In the genomic region with DNA sequence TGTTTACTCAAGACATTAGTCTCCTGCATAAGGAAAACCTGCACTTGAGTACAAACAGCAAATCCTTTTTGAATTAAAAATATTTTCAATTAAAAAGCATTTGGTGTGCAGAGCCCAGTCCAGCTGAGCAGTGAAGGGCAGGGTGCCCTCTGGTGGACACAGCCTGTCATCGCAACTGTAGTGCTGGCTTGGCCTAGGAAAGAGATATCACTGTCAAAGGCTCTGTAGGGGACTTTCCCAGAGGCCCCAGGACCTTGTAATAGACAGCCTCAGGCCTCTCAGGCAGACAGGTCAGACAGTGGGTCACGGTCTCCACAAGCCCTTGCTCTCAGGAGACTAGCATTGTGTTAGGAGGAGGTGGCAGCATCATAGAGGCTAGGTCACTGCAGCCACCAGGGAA, we compare ENCODE assay signal across 9 mouse cellular contexts.
DNase-seq lines count a peak whose midpoint lies in the region; ATAC-seq and TF ChIP-seq lines count a peak whose summit lies in the region.
"Had no signal": no experiment of that assay in that cellular context is flagged by ENCODE, and none has a peak within 500 bp of the region (broad histone marks: within the 10 kb centered on the region; RNA-seq: fewer than 3 reads in every experiment).

No protein-coding gene starts in this region.

- H3K9me3 ChIP-seq in forebrain, embryonic 16.5 days (ENCODE audit: control insufficient read depth, low read length), result no peaks in the 10 kb centered on the region
- no peaks in the 10 kb centered on the region for H3K9me3 ChIP-seq in kidney, embryonic 16.5 days (ENCODE audit: low read length)
- H3K9me3 ChIP-seq in lung, embryonic 14.5 days (ENCODE audit: low read depth, low read length), result no peaks in the 10 kb centered on the region
- H3K9me3 ChIP-seq: heart, embryonic 15.5 days had no signal

- 5% methylated on average over 2 of the region's 2 CpGs for WGBS in forebrain, embryonic 16.5 days
- 2% methylated on average over 2 of the region's 2 CpGs for WGBS in kidney, embryonic 16.5 days
- WGBS in lung, embryonic 14.5 days, result 2% methylated on average over 2 of the region's 2 CpGs

- no peaks in the 10 kb centered on the region for H3K27me3 ChIP-seq in forebrain, embryonic 16.5 days (replicated peaks; ENCODE audit: control insufficient read depth, insufficient read depth, low read length)
- H3K27me3 ChIP-seq in kidney, embryonic 16.5 days (ENCODE audit: insufficient read depth, low read length), result no peaks in the 10 kb centered on the region
- H3K27me3 ChIP-seq in lung, embryonic 14.5 days (ENCODE audit: insufficient read depth, low read length), result no peaks in the 10 kb centered on the region
- H3K27me3 ChIP-seq: heart, embryonic 15.5 days had no signal

- TF ChIP-seq CTCF in lung, embryonic 14.5 days (IDR thresholded peaks at IDR 0.05; ENCODE audit: low read depth), result peak; percentile 93

- DNase-seq in 3T3-L1 (ENCODE audit: low read depth, low spot score), result peak; percentile 86
- DNase-seq in ES-CJ7 (ENCODE audit: low read depth, low spot score), result peak; percentile 51
- DNase-seq in cerebellum, adult 11 months, result peak; percentile 57
- peak; percentile 87 for DNase-seq in lung, embryonic 14.5 days
- DNase-seq in thymus, postnatal 25 days, result peak; percentile 67

- no peak overlapping the region for H3K9ac ChIP-seq in forebrain, embryonic 16.5 days (replicated peaks; ENCODE audit: low read depth, low read length)
- H3K9ac ChIP-seq in kidney, embryonic 16.5 days (replicated peaks; ENCODE audit: low read length), result no peak overlapping the region
- H3K9ac ChIP-seq in lung, embryonic 14.5 days, result 0 out of 2 replicates have a peak overlapping the region, but pooled peaks have one; percentile 15
- H3K9ac ChIP-seq: heart, embryonic 15.5 days had no signal

- no peak overlapping the region for H3K4me3 ChIP-seq in forebrain, embryonic 16.5 days (replicated peaks; ENCODE audit: low read length)
- H3K4me3 ChIP-seq in kidney, embryonic 16.5 days (ENCODE audit: low read length), result no peak overlapping the region
- no peak overlapping the region for H3K4me3 ChIP-seq in lung, embryonic 14.5 days (ENCODE audit: low read depth, low read length)
- H3K4me3 ChIP-seq: heart, embryonic 15.5 days had no signal

- H3K4me2 ChIP-seq in forebrain, embryonic 16.5 days (ENCODE audit: low read length), result no peak overlapping the region
- no peak overlapping the region for H3K4me2 ChIP-seq in kidney, embryonic 16.5 days (replicated peaks; ENCODE audit: low read depth, low read length)
- no peak overlapping the region for H3K4me2 ChIP-seq in lung, embryonic 14.5 days
- H3K4me2 ChIP-seq: heart, embryonic 15.5 days had no signal

- ATAC-seq in forebrain, embryonic 16.5 days, result peak; percentile 49; the same call in 1 of the 2 replicates
- 0 out of 2 replicates have a peak, but pooled peaks have one; percentile 17 for ATAC-seq in kidney, embryonic 16.5 days (ENCODE audit: low FRiP score, low TSS enrichment)
- peak; percentile 25; the same call in 1 of the 2 replicates for ATAC-seq in lung, embryonic 14.5 days (ENCODE audit: insufficient read depth)
- peak; percentile 25; the same call in 1 of the 2 replicates for ATAC-seq in neutrophil, adult 5-6 weeks (ENCODE audit: extremely low read depth, insufficient number of reproducible peaks, low FRiP score, poor library complexity, severe bottlenecking)

- no peak overlapping the region for H3K27ac ChIP-seq in forebrain, embryonic 16.5 days (ENCODE audit: low read length)
- H3K27ac ChIP-seq in kidney, embryonic 16.5 days (ENCODE audit: low read length), result no peak overlapping the region
- H3K27ac ChIP-seq in lung, embryonic 14.5 days (ENCODE audit: low read depth), result no peak overlapping the region; the same call in 1 of the 2 replicates
- H3K27ac ChIP-seq: heart, embryonic 15.5 days had no signal

- H3K4me1 ChIP-seq in forebrain, embryonic 16.5 days (replicated peaks; ENCODE audit: control insufficient read depth, insufficient read depth, low read length), result peaks cover 7% of the 10 kb centered on the region
- H3K4me1 ChIP-seq in kidney, embryonic 16.5 days (ENCODE audit: insufficient read depth, low read length), result no peaks in the 10 kb centered on the region
- H3K4me1 ChIP-seq in lung, embryonic 14.5 days (ENCODE audit: insufficient read depth), result no peaks in the 10 kb centered on the region
- H3K4me1 ChIP-seq: heart, embryonic 15.5 days had no signal

- peaks cover 3% of the 10 kb centered on the region for H3K36me3 ChIP-seq in forebrain, embryonic 16.5 days (ENCODE audit: control insufficient read depth, insufficient read depth)
- peaks cover 9% of the 10 kb centered on the region for H3K36me3 ChIP-seq in kidney, embryonic 16.5 days (ENCODE audit: insufficient read depth, low read length)
- H3K36me3 ChIP-seq in lung, embryonic 14.5 days (ENCODE audit: insufficient read depth), result peaks cover 17% of the 10 kb centered on the region
